Mouse (Mus musculus) limb, embryonic 13.5 days (tissue): ENCODE results near the gene Rnf220. TPM values are rescaled to one million over a fixed set of nuclear protein-coding genes. Genes with fewer than 3 reads are reported as not detected.

ENCODE experiments used
- ATAC-seq: fragments of 200-750 bp; cut with Nextera tagmentation; 2 replicates; pipeline ENCODE4 v1.8.0; 2017; ENCODE audit warnings: low read depth, moderate number of reproducible peaks, moderate TSS enrichment; ENCODE audit not compliant: low FRiP score
- H3K27ac ChIP-seq: fragments of 300-500 bp; sonication (generic); 2 replicates; pipeline ENCODE4 v1.5.1; 2015; ENCODE audit warnings: inconsistent platforms, mild to moderate bottlenecking, moderate library complexity
- H3K27me3 ChIP-seq: fragments of 300-500 bp; sonication (generic); 2 replicates; pipeline ENCODE4 v1.6.1; 2015; ENCODE audit warnings: mild to moderate bottlenecking, inconsistent platforms
- H3K36me3 ChIP-seq: fragments of 300-500 bp; sonication (generic); 2 replicates; pipeline ENCODE4 v1.6.1; 2015; ENCODE audit warnings: inconsistent platforms, mild to moderate bottlenecking, moderate library complexity
- H3K4me1 ChIP-seq: fragments of 300-500 bp; sonication (generic); 2 replicates; pipeline ENCODE4 v1.6.1; 2015; ENCODE audit warnings: inconsistent platforms
- H3K4me2 ChIP-seq: fragments of 300-500 bp; sonication (generic); replicated peaks from 2 replicates; pipeline ENCODE4 v1.6.1; 2015; ENCODE audit warnings: inconsistent platforms, mild to moderate bottlenecking, moderate library complexity
- H3K4me3 ChIP-seq: fragments of 300-500 bp; sonication (generic); 2 replicates; pipeline ENCODE4 v1.5.1; 2015; ENCODE audit warnings: moderate library complexity, mild to moderate bottlenecking, inconsistent platforms
- H3K9ac ChIP-seq: fragments of 300-500 bp; sonication (generic); 2 replicates; pipeline ENCODE4 v1.6.1; 2015; ENCODE audit warnings: mild to moderate bottlenecking, inconsistent platforms
- H3K9me3 ChIP-seq: fragments of 300-500 bp; sonication (generic); 2 replicates; pipeline ENCODE4 v1.6.1; 2016; ENCODE audit warnings: inconsistent platforms
- whole genome bisulfite sequencing: fragments of 180-500 bp; shearing (Covaris S2); methylation state at CpG from one replicate; pipeline ENCODE4 v1.1.7; 2015; 5-methylcytosine and 5-hydroxymethylcytosine counted together
- polyA plus RNA-seq: library from polyadenylated mRNA; unstranded; fragments of >200 nt; fragmentation: Nextera tagmentation; extraction: Ambion mirVana; gene quantifications from 2 replicates; pipeline ENCODE4 v1.2.1, GENCODE M21; 2015

The Rnf220 gene
- polyA plus RNA-seq, 1 experiment from 2014 or later: 91.2 TPM

- Histone ChIP-seq H3K27ac (peak overlapping the region; percentile 61; the same call in 1 of the 2 replicates), H3K9ac (no peak overlapping the region; the same call in 1 of the 2 replicates), H3K27me3 (peaks cover 19% of the 10 kb centered on the region), H3K4me3 (peak overlapping the region; percentile 15), H3K4me1 (peaks cover 40% of the 10 kb centered on the region), H3K4me2 (peak overlapping the region; percentile 58), H3K36me3 (no peaks in the 10 kb centered on the region), H3K9me3 (no peaks in the 10 kb centered on the region)
- ATAC-seq: peak; percentile 73
- 0% methylated on average over 9 of the region's 9 CpGs for WGBS
Measured at GRCm38 (mm10) chr4:117391966-117392365, 104.9 kb downstream of the Rnf220 start.

DNA sequence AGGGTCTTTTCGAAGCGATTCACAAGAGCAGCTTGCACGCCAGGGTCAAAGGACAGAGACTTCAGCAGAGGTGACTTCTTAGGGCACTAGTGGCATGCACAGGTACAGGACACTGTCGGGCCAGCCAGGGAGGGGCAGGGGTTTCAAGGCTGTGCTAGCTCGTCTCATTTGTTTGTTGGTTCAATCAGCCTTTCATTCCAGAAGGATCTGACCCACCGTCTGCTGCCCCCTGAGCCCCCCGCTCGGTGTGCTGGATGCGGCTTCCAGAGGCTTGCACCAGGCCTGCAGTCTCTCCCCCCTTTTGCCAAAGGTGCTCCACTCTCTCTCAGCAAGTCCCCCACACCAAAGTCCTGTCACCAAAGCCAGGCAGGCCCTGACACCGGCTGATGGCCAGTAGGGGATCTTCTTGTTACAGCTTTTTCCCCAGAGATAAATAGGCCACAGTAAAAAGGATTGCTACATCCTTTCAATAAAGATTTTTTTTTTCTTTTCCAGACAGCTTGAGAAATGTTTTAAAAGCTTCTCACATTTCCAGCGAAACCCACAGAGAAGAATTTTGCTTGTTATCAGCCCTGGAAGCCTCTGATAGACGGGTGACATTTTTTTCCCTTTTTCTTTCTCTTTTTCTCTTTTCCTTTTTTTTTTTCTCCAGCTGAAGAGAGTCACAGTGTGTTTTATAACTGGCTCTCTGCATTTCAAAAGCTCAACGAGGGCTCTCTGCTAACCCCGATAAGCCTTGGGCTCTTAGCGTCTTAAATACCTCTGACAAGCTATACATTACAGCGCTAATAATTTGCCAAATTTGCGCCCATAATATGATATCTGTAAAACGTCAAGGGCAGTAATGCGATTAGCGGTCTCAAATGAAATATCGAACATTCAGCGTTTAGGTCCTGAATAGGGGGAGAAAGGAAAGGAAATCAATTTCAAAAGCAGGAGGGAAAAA is 105.7 kb downstream of the Rnf220 start:
- peaks cover 40% of the 10 kb centered on the region for H3K4me1 ChIP-seq
- H3K36me3 ChIP-seq: no peaks in the 10 kb centered on the region
- H3K27me3 ChIP-seq: peaks cover 19% of the 10 kb centered on the region
- no peaks in the 10 kb centered on the region for H3K9me3 ChIP-seq
- 20% methylated on average over 22 of the region's 22 CpGs for WGBS
- no peak for ATAC-seq
- 0 out of 2 replicates have a peak overlapping the region, but pooled peaks have one; percentile 61 for H3K27ac ChIP-seq
- H3K4me2 ChIP-seq: peak overlapping the region; percentile 58
- no peak overlapping the region for H3K9ac ChIP-seq
- peak overlapping the region; percentile 15 for H3K4me3 ChIP-seq

DNA sequence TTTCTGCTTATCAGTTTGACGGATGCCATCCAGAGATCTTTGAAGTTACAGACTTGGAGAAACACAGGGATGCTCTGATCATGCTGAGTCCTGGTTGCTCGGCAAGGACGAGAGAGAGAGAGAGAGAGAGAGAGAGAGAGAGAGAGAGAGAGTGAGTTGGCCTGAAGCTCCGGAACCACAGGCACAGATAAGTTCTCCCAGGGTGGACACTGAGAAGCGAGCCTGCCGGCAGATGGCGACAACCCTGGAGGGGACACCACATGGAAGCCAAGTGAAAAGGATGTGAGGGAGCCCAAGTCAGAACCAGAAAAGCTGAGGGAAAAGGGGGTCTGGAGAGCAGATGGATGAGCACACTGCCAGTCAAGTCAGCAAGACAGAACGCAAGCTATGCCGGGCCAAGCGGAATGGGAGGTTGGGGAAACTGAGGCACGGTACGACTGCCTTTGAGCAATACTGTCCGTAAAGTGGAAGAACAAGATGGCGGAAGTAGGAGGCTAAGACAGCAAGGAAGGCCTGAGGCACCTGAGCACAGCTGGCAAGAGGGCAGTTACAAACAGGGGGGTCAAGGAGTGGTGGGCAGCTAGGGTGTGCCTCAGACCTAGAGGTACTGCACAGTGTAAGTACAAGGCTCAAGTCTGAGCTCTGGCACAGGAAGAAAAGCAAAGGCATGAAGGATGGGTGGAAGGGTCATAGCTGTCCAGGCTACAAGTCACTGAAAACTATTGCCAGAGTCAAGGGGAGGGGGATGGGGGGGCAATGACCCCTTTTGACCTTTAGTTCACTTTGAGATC is 107.4 kb downstream of the Rnf220 start:
- Histone ChIP-seq H3K4me1 (peaks cover 40% of the 10 kb centered on the region), H3K27me3 (peaks cover 19% of the 10 kb centered on the region), H3K27ac (no peak overlapping the region), H3K9ac (no peak overlapping the region), H3K9me3 (no peaks in the 10 kb centered on the region), H3K36me3 (no peaks in the 10 kb centered on the region), H3K4me3 (no peak overlapping the region), H3K4me2 (no peak overlapping the region)
- WGBS: 74% methylated on average over 14 of the region's 14 CpGs
- ATAC-seq: no peak

- ATAC-seq: no peak
- H3K9me3 ChIP-seq: no peaks in the 10 kb centered on the region
- H3K4me1 ChIP-seq: peaks cover 15% of the 10 kb centered on the region
- no peaks in the 10 kb centered on the region for H3K36me3 ChIP-seq
- H3K27me3 ChIP-seq: peaks cover 9% of the 10 kb centered on the region; the same call in 1 of the 2 replicates
- H3K4me2 ChIP-seq: no peak overlapping the region
- H3K9ac ChIP-seq: no peak overlapping the region
- WGBS: 89% methylated on average over 1 of the region's 1 CpGs
- H3K27ac ChIP-seq: no peak overlapping the region
- no peak overlapping the region for H3K4me3 ChIP-seq
Measured at GRCm38 (mm10) chr4:117385247-117385646, 111.6 kb downstream of the Rnf220 start.

DNA sequence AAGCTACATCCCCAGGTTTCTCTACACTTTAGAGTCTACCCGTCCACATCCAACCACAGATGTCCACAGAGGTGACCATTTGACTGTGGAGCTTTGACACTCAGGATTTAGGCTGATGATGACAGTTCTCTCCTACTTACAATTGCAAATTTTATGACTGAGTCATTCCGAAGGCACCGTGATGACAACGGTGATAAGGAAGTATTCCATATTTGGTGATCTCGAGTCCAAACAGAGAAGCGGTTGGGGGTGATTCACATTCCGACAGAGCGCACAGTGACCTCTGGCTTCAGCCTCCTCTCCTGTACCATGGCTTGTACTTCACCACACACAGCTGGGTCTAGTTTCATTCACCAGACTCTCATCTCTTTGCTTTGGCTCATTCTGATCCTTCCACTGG is 115.0 kb downstream of the Rnf220 start:
- H3K9ac ChIP-seq: no peak overlapping the region
- H3K4me2 ChIP-seq: no peak overlapping the region
- 83% methylated on average over 8 of the region's 8 CpGs for whole genome bisulfite sequencing
- no peak overlapping the region for H3K27ac ChIP-seq
- ATAC-seq: no peak
- H3K9me3 ChIP-seq: no peaks in the 10 kb centered on the region
- H3K4me1 ChIP-seq: peaks cover 19% of the 10 kb centered on the region
- H3K4me3 ChIP-seq: no peak overlapping the region
- H3K27me3 ChIP-seq: peaks cover 6% of the 10 kb centered on the region; the same call in 1 of the 2 replicates
- H3K36me3 ChIP-seq: no peaks in the 10 kb centered on the region

GRCm38 (mm10) chr4:117380558-117380935 is 116.3 kb downstream of the Rnf220 start:
- peaks cover 32% of the 10 kb centered on the region for H3K4me1 ChIP-seq
- peaks cover 6% of the 10 kb centered on the region; the same call in 1 of the 2 replicates for H3K27me3 ChIP-seq
- H3K4me3 ChIP-seq: no peak overlapping the region
- H3K9ac ChIP-seq: no peak overlapping the region
- no peaks in the 10 kb centered on the region for H3K36me3 ChIP-seq
- WGBS: 65% methylated on average over 5 of the region's 5 CpGs
- no peak overlapping the region; the same call in 1 of the 2 replicates for H3K4me2 ChIP-seq
- no peak for ATAC-seq
- no peaks in the 10 kb centered on the region for H3K9me3 ChIP-seq
- no peak overlapping the region for H3K27ac ChIP-seq

GRCm38 (mm10) chr4:117379803-117380557 is 116.9 kb downstream of the Rnf220 start:
- 21% methylated on average over 14 of the region's 14 CpGs for WGBS

DNA sequence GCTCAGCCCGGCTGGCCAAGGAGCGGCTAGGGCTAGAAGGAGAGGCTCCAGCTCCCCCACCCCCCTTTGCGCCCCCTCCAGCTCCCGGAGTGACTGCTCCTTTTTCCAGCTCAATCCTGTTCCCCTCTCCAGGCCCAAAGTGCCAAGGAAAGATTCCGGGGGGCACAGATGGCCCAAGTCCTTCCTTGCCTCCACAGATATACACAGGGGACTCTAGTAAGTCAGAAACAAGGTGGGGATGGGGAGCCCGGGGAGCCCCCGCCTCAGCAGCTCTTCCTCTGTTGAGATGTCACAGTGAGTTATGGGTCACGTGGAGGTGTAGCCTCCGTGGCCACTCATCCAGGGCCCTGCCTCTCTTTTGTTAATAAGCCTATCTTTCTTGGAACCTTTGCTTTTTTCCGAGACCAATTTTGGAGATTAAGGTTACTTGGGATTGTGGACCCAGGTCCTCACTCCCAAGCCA is 122.7 kb downstream of the Rnf220 start:
- 18% methylated on average over 9 of the region's 10 CpGs for WGBS
- Histone ChIP-seq H3K36me3 (no peaks in the 10 kb centered on the region), H3K4me2 (peak overlapping the region; percentile 57), H3K4me3 (peak overlapping the region; percentile 17; the same call in 1 of the 2 replicates), H3K4me1 (peaks cover 75% of the 10 kb centered on the region), H3K27ac (peak overlapping the region; percentile 52; the same call in 1 of the 2 replicates), H3K9ac (peak overlapping the region; percentile 19), H3K27me3 (peaks cover 6% of the 10 kb centered on the region; the same call in 1 of the 2 replicates), H3K9me3 (no peaks in the 10 kb centered on the region)
- ATAC-seq: no peak; the same call in 1 of the 2 replicates

More at GRCm38 (mm10) chr4:117379803-117380557, 116.9 kb downstream of the Rnf220 start:
- H3K9ac ChIP-seq: no peak overlapping the region
- no peak overlapping the region for H3K27ac ChIP-seq
- peaks cover 37% of the 10 kb centered on the region for H3K4me1 ChIP-seq
- no peak overlapping the region for H3K4me3 ChIP-seq
- no peaks in the 10 kb centered on the region for H3K36me3 ChIP-seq
- no peaks in the 10 kb centered on the region for H3K9me3 ChIP-seq
- peaks cover 6% of the 10 kb centered on the region; the same call in 1 of the 2 replicates for H3K27me3 ChIP-seq
- H3K4me2 ChIP-seq: no peak overlapping the region; the same call in 1 of the 2 replicates
- 0 out of 2 replicates have a peak, but pooled peaks have one; percentile 29 for ATAC-seq

GRCm38 (mm10) chr4:117373324-117374077 is 123.4 kb downstream of the Rnf220 start:
- 10% methylated on average over 14 of the region's 16 CpGs for WGBS
- Histone ChIP-seq H3K4me1 (peaks cover 75% of the 10 kb centered on the region), H3K9me3 (no peaks in the 10 kb centered on the region), H3K4me3 (peak overlapping the region; percentile 17; the same call in 1 of the 2 replicates), H3K4me2 (peak overlapping the region; percentile 57), H3K36me3 (no peaks in the 10 kb centered on the region), H3K9ac (peak overlapping the region; percentile 19), H3K27ac (peak overlapping the region; percentile 52; the same call in 1 of the 2 replicates), H3K27me3 (peaks cover 6% of the 10 kb centered on the region; the same call in 1 of the 2 replicates)
- ATAC-seq: peak; percentile 54

DNA sequence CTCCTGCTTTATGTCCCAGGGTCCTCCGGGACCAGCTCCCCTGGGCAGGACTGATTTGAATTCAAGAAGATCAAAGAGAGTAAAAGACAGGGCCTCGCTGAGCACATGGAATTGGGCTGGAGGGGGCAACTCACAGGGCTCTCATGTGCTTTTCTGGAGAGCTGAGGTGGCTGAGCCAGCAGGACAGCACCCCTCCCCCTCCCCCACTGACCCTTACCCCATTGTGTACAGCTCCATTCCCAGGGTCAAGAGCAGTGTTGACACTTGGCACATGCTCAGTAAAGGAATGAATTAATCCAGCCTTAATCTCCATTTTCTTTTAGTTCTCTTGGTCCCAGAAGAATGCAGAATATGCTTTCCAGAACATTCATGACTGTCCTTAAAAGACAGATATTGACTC is 125.0 kb downstream of the Rnf220 start:
- WGBS: 35% methylated on average over 2 of the region's 2 CpGs
- Histone ChIP-seq H3K4me3 (no peak overlapping the region), H3K27me3 (peaks cover 6% of the 10 kb centered on the region; the same call in 1 of the 2 replicates), H3K9ac (no peak overlapping the region), H3K27ac (no peak overlapping the region), H3K4me1 (peaks cover 79% of the 10 kb centered on the region), H3K9me3 (no peaks in the 10 kb centered on the region), H3K4me2 (no peak overlapping the region), H3K36me3 (no peaks in the 10 kb centered on the region)
- ATAC-seq: no peak
